In genomic region chr8:44735801-44736200, GRCm38 (mm10) we compare ENCODE assay signal across 12 mouse cellular contexts.
"Had no signal": no experiment of that assay in that cellular context is flagged by ENCODE, and none has a peak within 500 bp of the region (broad histone marks: within the 10 kb centered on the region; RNA-seq: fewer than 3 reads in every experiment).

No protein-coding gene starts in this region.

- H3K4me3 ChIP-seq: limb, embryonic 15.5 days; liver, embryonic 12.5 days; midbrain, embryonic 10.5 days; myocyte; neural tube, embryonic 15.5 days had no signal

- DNase-seq: kidney, postnatal 36 days; lung, embryonic 14.5 days; lung, postnatal 10 days; lung, postnatal 4 days; right cerebral cortex, adult 18-20 months; right cerebral cortex, postnatal 25 days; thymus, postnatal 36 days had no signal

- H3K27ac ChIP-seq: limb, embryonic 15.5 days; liver, embryonic 12.5 days; midbrain, embryonic 10.5 days; neural tube, embryonic 15.5 days had no signal

- H3K27me3 ChIP-seq: limb, embryonic 15.5 days; liver, embryonic 12.5 days; neural tube, embryonic 15.5 days had no signal

- H3K4me1 ChIP-seq: limb, embryonic 15.5 days; liver, embryonic 12.5 days; midbrain, embryonic 10.5 days had no signal
